Mouse (Mus musculus): ENCODE measurements around the gene Tbpl2. TPM values are rescaled to one million over a fixed set of nuclear protein-coding genes. Genes with fewer than 3 reads are reported as not detected.

Gene Tbpl2
- not detected for total RNA-seq (2021)

DNA sequence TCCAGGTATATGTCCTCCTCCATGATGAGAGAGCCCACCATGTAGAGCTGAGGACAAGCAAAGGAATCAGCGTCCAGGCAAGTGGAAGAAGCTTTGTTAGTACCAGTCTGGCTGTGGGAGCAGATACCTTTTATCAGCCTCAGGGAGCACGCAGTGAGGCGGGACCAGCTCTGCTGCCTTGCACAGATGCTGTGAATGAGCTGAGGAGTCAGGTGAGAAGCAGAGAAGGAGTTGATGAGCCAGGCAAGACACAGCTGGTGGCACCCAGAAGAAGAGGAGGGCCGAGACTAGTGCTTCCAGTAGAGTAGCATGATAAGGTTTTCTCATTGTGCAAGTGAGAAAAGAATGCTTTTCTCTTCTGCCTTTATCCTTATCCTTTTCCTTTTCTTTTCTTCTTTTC, at the start of gene Tbpl2:
Gene Tbpl2 (minus strand): TSS at position 101 of the 400 bp plus-strand sequence.
- intact Hi-C loops (cut with DNase I) = no loop called here
- DNase-seq = no peak

- intact Hi-C loops (cut with DNase I) = no loop called here
- DNase-seq = no peak
Measured at GRCm38 (mm10) chr2:24134373-24134772, 38.0 kb upstream of the Tbpl2 start.

- intact Hi-C loops (cut with DNase I) = no loop called here
- DNase-seq = no peak
Measured at GRCm38 (mm10) chr2:24109085-24109484, 12.7 kb upstream of the Tbpl2 start.

- intact Hi-C loops (cut with DNase I) = no loop called here
Measured at GRCm38 (mm10) chr2:24103619-24104289, 7.4 kb upstream of the Tbpl2 start.

DNA sequence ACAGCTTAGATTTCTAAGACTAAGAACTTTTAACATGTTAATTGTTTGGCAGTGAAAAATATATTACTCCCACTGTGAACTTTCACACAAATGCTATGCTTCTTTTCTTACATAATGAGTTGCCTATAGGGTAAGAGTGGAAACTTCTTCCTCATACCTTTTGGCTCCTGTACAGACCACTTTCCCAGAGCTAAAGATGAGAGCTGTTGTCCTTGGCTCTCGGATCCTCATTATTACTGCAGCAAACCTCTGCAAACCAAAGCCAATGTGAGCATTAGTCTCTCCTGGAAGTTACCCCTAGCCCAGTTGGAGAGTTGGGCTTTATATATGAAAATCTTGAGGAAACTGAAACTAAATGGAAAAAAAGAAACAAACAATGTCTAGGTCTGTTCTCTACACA, 5.5 kb downstream of the Tbpl2 start:
- intact Hi-C loops (cut with DNase I) = no loop called here
- no peak for DNase-seq

More at GRCm38 (mm10) chr2:24103619-24104289, 7.4 kb upstream of the Tbpl2 start:
- no peak for DNase-seq

DNA sequence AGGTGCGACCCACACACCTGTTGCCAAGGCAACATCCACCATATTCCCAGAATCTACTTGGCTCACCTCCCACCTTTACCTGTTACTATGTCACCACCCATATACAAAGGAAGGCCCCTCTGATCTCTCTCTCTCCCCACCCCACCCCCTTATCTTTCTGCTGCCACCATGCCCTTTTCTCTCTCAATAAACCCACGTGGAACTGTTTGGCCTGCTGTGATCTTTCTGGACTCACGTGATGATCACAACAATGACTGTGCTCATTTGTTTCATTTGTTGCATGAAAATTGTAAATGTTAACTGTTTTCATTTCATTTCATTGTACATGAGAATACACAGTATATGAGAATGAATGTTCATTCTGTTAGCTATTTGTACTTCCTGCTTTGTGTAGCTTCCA, 45.9 kb downstream of the Tbpl2 start:
- DNase-seq = no peak
- intact Hi-C loops (cut with DNase I) = no loop called here

DNA sequence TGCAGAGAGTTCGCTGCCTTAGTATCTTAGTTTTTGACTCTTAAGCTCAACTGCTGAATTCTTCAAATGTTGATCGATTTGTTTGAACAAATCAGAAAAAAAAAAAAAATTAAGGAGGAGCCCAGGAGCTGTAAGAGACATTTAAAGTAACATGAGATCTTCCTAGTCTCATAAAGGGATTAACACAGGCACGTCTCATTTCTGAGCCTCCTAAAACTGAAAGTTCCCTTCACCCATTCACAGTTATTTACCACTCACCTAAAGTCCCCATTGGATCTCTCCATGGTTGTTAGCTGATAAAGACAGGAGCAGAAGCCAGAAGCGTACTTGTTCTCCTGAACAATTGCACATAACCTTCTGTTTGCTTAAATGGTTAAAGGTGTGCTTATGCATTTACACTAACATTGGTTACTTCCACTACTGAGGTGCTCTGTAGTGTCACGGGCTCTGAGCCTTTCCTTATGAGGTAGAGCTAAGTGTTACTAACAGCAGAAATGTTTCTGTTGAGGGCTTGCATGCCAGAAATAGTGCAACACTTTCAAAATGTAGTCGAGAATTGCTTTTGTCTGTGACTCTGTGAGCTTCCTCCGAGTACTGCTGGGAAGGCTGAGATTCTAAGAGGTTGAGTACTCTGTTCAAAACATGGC, 46.9 kb downstream of the Tbpl2 start, which contains the start of gene Hnmt:
Gene Hnmt (minus strand): TSS at position 51 of the 647 bp plus-strand sequence.
- intact Hi-C loops (cut with DNase I) = loop anchor here (5.0 kb wide), 1 partner anchor 477 kb away; the partner anchor contains the start of gene Spopl
- DNase-seq = no peak

- intact Hi-C loops (cut with DNase I) = loop anchor here (5.0 kb wide), 1 partner anchor 476 kb away; the partner anchor contains the start of gene Spopl
- DNase-seq = peak; percentile 49
Measured at GRCm38 (mm10) chr2:24048480-24049097, 47.8 kb downstream of the Tbpl2 start.

DNA sequence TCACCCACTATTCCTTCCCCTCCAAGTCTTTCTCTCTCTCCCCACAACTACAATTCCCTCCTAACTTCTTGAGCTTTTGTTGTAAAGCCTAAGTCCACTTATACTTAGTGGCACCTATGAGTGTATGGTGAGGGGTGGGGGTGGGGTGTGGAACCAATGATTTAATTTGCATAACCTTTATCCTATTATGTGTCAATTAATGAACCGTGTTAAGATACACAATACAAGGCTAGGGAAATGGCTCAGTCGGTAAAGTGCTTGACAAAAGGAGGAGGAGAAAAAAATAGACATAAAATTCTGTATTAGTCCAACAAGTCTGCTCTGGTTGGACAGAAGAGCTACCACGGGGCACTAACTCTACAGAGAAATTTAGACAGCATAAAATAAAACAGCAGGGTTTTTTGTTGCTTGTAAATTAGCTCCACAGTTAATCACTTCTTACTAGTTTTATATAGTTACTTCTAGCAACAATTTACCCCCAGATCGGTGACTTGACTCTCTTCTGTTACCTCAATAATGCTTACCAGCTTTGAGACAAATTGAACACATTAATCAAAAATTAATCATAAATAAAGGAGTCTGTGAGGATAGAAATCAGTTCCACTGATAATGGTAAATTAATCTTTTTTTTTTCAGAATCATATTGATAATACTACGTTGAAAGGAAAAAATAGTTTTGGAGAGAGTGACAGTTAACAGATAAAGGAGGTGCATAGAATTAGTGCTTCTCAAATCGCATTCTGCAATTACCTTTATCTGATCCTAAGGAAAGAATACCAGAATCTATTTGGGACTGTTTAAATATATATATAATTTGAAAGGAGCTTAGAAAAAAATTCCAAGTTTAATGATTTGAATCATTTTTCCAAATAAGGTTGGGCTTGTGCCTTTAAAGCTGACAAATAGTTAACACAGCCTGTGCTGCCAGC, 48.6 kb downstream of the Tbpl2 start:
- intact Hi-C loops (cut with DNase I) = loop anchor here (5.0 kb wide), 1 partner anchor 476 kb away; the partner anchor contains the start of gene Spopl
- DNase-seq = no peak

- no peak for DNase-seq
- intact Hi-C loops (cut with DNase I) = no loop called here
Measured at GRCm38 (mm10) chr2:24042901-24043300, 53.5 kb downstream of the Tbpl2 start.

GRCm38 (mm10) chr2:24040531-24040930, 55.9 kb downstream of the Tbpl2 start:
- intact Hi-C loops (cut with DNase I) = no loop called here
- no peak for DNase-seq

Other genes starting within 250 kb of the Tbpl2 start
- gene Hnmt, start 47.2 kb downstream of the Tbpl2 start, total RNA-seq (2021) = 10 to 100 TPM; 16.6 to 17.5 TPM
- not detected for gene Il1f8, start 56.6 kb upstream of the Tbpl2 start, total RNA-seq (2021)
- not detected for gene Il1f9, start 89.9 kb upstream of the Tbpl2 start, total RNA-seq (2021)
- not detected for gene Il1f6, start 118.8 kb upstream of the Tbpl2 start, total RNA-seq (2021)
- not detected for gene Il1f5, start 180.4 kb upstream of the Tbpl2 start, total RNA-seq (2021)
- not detected for gene Il1f10, start 194.6 kb upstream of the Tbpl2 start, total RNA-seq (2021)
- gene Il1rn, start 240.3 kb upstream of the Tbpl2 start, total RNA-seq (2021) = not detected

Measured in left cerebral cortex, postnatal 4 days (tissue).